Mouse (Mus musculus): ENCODE results near the gene Lsm4.

DNA sequence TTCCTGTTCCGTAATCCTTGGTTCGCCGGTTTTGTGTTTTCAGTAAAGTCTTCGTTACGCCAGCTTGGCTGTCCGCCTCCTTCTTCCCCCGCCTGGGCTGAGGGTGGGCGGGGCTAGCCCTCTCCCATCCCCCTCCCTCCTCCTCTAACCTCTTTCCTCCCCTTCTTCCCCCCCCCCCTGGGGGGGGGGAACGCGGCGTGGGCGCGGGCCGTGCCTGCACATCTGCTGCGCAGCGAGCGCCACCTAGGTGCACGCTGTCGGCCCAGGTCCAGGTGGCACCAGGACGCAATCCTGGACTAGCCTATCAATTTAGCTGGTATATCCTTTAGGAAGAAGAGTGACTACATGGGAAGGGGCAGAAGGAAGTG lies 27.5 kb downstream of the Lsm4 start:
- TF ChIP-seq GATA1 (IDR thresholded peaks at IDR 0.05; ENCODE audit: low read length) = no peak
- no peak for TF ChIP-seq TAL1 (IDR thresholded peaks at IDR 0.05; ENCODE audit: low read length)
